25 mouse cellular contexts compared by ENCODE assay signal in the genomic region with DNA sequence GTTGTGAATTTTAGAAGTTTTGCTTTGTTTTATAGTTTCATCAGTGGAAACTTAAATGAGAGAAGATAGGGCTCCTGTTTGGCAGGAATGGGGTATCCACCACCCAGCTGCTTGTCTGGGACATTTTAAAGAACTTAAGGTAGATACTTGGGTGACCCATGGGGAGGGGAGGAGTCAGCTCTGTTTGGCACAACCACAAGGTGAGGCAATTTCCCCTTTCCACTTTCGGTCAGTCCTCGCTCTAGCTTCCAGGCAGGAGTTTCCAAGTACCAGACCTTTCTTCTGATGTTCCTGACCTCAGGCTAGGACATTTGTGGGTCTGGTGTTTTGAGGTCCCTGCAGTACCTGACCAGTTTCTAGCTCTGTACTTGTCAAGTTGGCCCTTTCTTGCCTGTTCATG.
A peak's percentile ranks its signal among the peaks of the same experiment; 100 is the strongest.
DNase-seq lines count a peak whose midpoint lies in the region; ATAC-seq and TF ChIP-seq lines count a peak whose summit lies in the region.
"Had no signal": no experiment of that assay in that cellular context is flagged by ENCODE, and none has a peak within 500 bp of the region (broad histone marks: within the 10 kb centered on the region; RNA-seq: fewer than 3 reads in every experiment).

No protein-coding gene starts in this region.

- WGBS in liver, adult 2 months: 0% methylated on average over 2 of the region's 2 CpGs
- 58% methylated on average over 2 of the region's 2 CpGs for WGBS in lung, postnatal 0 days

- H3K9ac ChIP-seq in liver, adult 2 months (ENCODE audit: low read depth, low read length): no peak overlapping the region
- no peak overlapping the region for H3K9ac ChIP-seq in lung, postnatal 0 days (replicated peaks; ENCODE audit: low read depth)
- H3K9ac ChIP-seq: forebrain, embryonic 13.5 days; hindbrain, embryonic 14.5 days had no signal

- H3K4me3 ChIP-seq in liver, adult 2 months (ENCODE audit: insufficient read depth, low read depth, low read length): no peak overlapping the region
- H3K4me3 ChIP-seq in lung, postnatal 0 days (ENCODE audit: low read depth, low read length): no peak overlapping the region
- H3K4me3 ChIP-seq: forebrain, embryonic 10.5 days; forebrain, embryonic 13.5 days had no signal

- peak; percentile 63 for DNase-seq in liver, adult 2 months (ENCODE audit: extremely low read depth, low read depth, low spot score)
- no peak for DNase-seq in liver
- no peak for DNase-seq in lung, postnatal 0 days (ENCODE audit: low spot score)
- DNase-seq in lung, postnatal 4 days: no peak
- no peak for DNase-seq in heart, postnatal 10 days
- no peak for DNase-seq in urinary bladder, adult 18-20 months (ENCODE audit: low spot score in 2 of 2)
- DNase-seq: adrenal gland, adult 2 months; adrenal gland, postnatal 25 days; cerebellum, adult 18-20 months; cerebellum, adult 9-11 months; cerebellum, postnatal 36 days; gastrocnemius, postnatal 10 days; gastrocnemius, postnatal 36 days; heart, adult 11 months; heart, postnatal 4 days had no signal

- H3K4me1 ChIP-seq in liver, adult 2 months (ENCODE audit: control insufficient read depth, insufficient read depth, low read length): peaks cover 2% of the 10 kb centered on the region; the same call in 1 of the 2 replicates
- H3K4me1 ChIP-seq in lung, postnatal 0 days (ENCODE audit: insufficient read depth, low read depth, low read length): no peaks in the 10 kb centered on the region
- H3K4me1 ChIP-seq: forebrain, embryonic 10.5 days; forebrain, embryonic 13.5 days had no signal

- no peak for TF ChIP-seq EP300 in lung, postnatal 0 days (IDR thresholded peaks at IDR 0.05)

- H3K27me3 ChIP-seq in liver, adult 2 months (ENCODE audit: control insufficient read depth, insufficient read depth, low read length): no peaks in the 10 kb centered on the region
- no peaks in the 10 kb centered on the region for H3K27me3 ChIP-seq in lung, postnatal 0 days (replicated peaks; ENCODE audit: insufficient read depth, low read length)
- H3K27me3 ChIP-seq: forebrain, embryonic 13.5 days had no signal

- H3K79me2 ChIP-seq in liver, adult 2 months (ENCODE audit: control insufficient read depth, insufficient read depth, low read length): no peaks in the 10 kb centered on the region

- H3K4me2 ChIP-seq in lung, postnatal 0 days (replicated peaks; ENCODE audit: low read depth, low read length): no peak overlapping the region
- H3K4me2 ChIP-seq: forebrain, embryonic 13.5 days; heart, embryonic 11.5 days; hindbrain, embryonic 14.5 days had no signal

- H3K9me3 ChIP-seq in lung, postnatal 0 days (ENCODE audit: low read length): no peaks in the 10 kb centered on the region
- H3K9me3 ChIP-seq: forebrain, embryonic 10.5 days; forebrain, embryonic 13.5 days had no signal

- peak; percentile 8; the same call in 1 of the 2 replicates for ATAC-seq in lung, postnatal 0 days
- ATAC-seq in megakaryocyte, adult 5-6 weeks (ENCODE audit: poor library complexity, severe bottlenecking): peak; percentile 89
- ATAC-seq in neutrophil, adult 5-6 weeks (ENCODE audit: extremely low read depth, insufficient number of reproducible peaks, low FRiP score, poor library complexity, severe bottlenecking): peak; percentile 77
- ATAC-seq: CD4-positive, CD25-positive, alpha-beta regulatory T cell, adult 4 months; forebrain, embryonic 13.5 days; forebrain, embryonic 16.5 days; hindbrain, postnatal 0 days; inflammation-experienced regulatory T-cells, adult 6 months had no signal

- H3K36me3 ChIP-seq in liver, adult 2 months (ENCODE audit: control insufficient read depth, insufficient read depth, low read length): no peaks in the 10 kb centered on the region
- no peaks in the 10 kb centered on the region for H3K36me3 ChIP-seq in lung, postnatal 0 days (ENCODE audit: insufficient read depth, low read length)
- H3K36me3 ChIP-seq: forebrain, embryonic 10.5 days had no signal

- TF ChIP-seq POLR2A in liver, adult 2 months (IDR thresholded peaks at IDR 0.05; ENCODE audit: extremely low read depth, insufficient read depth, low read length): no peak

- H3K27ac ChIP-seq in liver, adult 2 months (replicated peaks; ENCODE audit: insufficient read depth, low read depth, low read length): no peak overlapping the region
- H3K27ac ChIP-seq in lung, postnatal 0 days (ENCODE audit: low read length): no peak overlapping the region
- H3K27ac ChIP-seq: forebrain, embryonic 10.5 days; forebrain, embryonic 13.5 days; hindbrain, embryonic 14.5 days; hindbrain, postnatal 0 days had no signal

- no peak for TF ChIP-seq CTCF in liver, adult 2 months (IDR thresholded peaks at IDR 0.05; ENCODE audit: low read depth, low read length)
- TF ChIP-seq CTCF in lung, postnatal 0 days (IDR thresholded peaks at IDR 0.05): no peak

- intact Hi-C loops in heart, postnatal 10 days (cut with DNase I): no loop called here

Comparison
In these comparisons a context has a peak if more than half of its experiments do, and no peak if none do; other contexts are left out.
1. ATAC-seq: peak in every context shown above with its lines; median percentile 89 in megakaryocyte, adult 5-6 weeks; 77 in neutrophil, adult 5-6 weeks; 8 in lung, postnatal 0 days.